Mouse (Mus musculus) testis, adult 2 months (tissue): Measurements from ENCODE around the gene Cdhr3.

ENCODE experiments used
- CTCF ChIP-seq: fragments of 200-500 bp; IDR thresholded peaks from 2 replicates; pipeline ENCODE4 v1.5.1; 2012; ENCODE audit warnings: low read depth, mild to moderate bottlenecking, inconsistent platforms, low read length, moderate library complexity; ENCODE audit not compliant: control insufficient read depth, insufficient read depth, insufficient replicate concordance
- POLR2A ChIP-seq: fragments of 200-500 bp; IDR thresholded peaks from 2 replicates; pipeline ENCODE4 v1.6.1; 2012; ENCODE audit warnings: low read depth, mild to moderate bottlenecking, inconsistent platforms, low read length, moderate library complexity; ENCODE audit not compliant: control insufficient read depth

DNA sequence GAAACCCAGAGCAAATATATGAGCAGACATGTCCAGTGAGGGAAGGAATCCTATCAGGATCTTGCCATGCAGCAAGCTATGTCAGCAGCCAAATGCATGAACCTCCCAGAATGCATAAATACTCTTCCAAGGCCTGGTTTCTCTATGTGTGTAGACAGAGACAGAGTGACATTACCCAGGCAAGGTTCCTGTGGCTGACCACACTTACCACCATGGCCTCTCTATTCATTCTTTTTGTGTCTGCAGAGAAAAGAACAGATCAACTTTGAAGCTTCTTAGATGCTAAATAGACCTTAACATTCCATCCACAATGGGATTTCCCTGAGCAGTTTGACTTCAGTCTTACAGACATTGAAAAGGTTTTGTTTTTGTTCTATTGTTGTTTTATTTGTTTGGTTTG lies 54.0 kb downstream of the Cdhr3 start:
- TF ChIP-seq CTCF: no peak
- no peak for TF ChIP-seq POLR2A
